Mouse (Mus musculus): Measurements from ENCODE around the gene Pagr1b. TPM values are rescaled to one million over a fixed set of nuclear protein-coding genes. Genes with fewer than 3 reads are reported as not detected.

Pagr1b gene
- polyA plus RNA-seq, 1 experiment from 2014 or later, result 0.44 TPM

DNA sequence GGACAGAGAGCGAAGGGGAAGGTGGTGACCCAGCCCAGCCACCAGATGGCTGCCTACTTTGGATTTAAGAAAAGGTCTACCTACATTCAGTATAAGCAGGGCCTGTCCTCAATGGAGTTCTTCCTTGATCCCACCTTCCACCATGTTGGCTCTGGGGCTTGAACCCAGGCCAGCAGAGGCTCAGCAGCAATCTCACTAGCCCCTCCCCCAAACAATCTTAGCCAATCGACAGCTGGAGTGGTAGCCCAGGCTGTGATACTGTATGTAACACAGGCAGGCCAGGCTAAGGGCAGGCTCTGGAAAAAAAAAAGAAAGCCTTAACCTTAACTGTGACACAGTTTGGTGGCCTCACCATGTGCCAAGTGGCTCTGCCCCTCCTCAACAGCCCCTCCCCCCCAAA lies 4.6 kb downstream of the Pagr1b start:
- Histone ChIP-seq H3K4me1 (peaks cover 46% of the 10 kb centered on the region), H3K36me3 (peaks cover 32% of the 10 kb centered on the region), H3K27me3 (replicated peaks) (no peaks in the 10 kb centered on the region), H3K9me3 (no peaks in the 10 kb centered on the region), H3K4me3 (no peak overlapping the region), H3K4me2 (no peak overlapping the region), H3K9ac (no peak overlapping the region), H3K27ac (replicated peaks) (no peak overlapping the region)
- no peak for ATAC-seq (ENCODE audit: extremely low read depth, insufficient number of reproducible peaks, low FRiP score, low TSS enrichment)
- WGBS, result 68% methylated on average over 2 of the region's 2 CpGs

DNA sequence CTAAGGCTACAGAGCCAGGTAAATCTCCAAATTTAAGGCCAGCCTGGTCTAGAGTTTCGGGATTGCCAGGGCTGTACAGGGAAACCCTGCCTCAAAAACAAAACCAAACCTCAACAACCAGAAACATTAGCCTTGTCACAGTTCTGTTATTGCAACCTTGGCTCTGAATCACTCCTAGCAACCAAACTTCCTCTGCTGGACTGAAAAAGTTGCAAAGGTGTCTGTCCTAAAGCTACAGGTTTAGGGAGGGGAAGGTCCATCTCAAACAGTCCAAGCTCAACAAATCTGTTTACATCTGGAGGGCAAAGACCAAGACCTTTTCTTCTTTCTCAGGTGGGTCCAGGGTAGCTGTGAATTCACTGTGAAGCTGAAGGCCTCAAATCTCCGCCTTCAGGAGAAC lies 5.2 kb downstream of the Pagr1b start:
- H3K4me3 ChIP-seq, result no peak overlapping the region
- H3K9ac ChIP-seq, result no peak overlapping the region
- H3K36me3 ChIP-seq, result peaks cover 32% of the 10 kb centered on the region
- ATAC-seq (ENCODE audit: extremely low read depth, insufficient number of reproducible peaks, low FRiP score, low TSS enrichment), result no peak
- H3K27me3 ChIP-seq (replicated peaks), result no peaks in the 10 kb centered on the region
- no peaks in the 10 kb centered on the region for H3K9me3 ChIP-seq
- peaks cover 48% of the 10 kb centered on the region for H3K4me1 ChIP-seq
- WGBS, result 94% methylated on average over 2 of the region's 2 CpGs
- no peak overlapping the region for H3K4me2 ChIP-seq
- no peak overlapping the region for H3K27ac ChIP-seq (replicated peaks)

DNA sequence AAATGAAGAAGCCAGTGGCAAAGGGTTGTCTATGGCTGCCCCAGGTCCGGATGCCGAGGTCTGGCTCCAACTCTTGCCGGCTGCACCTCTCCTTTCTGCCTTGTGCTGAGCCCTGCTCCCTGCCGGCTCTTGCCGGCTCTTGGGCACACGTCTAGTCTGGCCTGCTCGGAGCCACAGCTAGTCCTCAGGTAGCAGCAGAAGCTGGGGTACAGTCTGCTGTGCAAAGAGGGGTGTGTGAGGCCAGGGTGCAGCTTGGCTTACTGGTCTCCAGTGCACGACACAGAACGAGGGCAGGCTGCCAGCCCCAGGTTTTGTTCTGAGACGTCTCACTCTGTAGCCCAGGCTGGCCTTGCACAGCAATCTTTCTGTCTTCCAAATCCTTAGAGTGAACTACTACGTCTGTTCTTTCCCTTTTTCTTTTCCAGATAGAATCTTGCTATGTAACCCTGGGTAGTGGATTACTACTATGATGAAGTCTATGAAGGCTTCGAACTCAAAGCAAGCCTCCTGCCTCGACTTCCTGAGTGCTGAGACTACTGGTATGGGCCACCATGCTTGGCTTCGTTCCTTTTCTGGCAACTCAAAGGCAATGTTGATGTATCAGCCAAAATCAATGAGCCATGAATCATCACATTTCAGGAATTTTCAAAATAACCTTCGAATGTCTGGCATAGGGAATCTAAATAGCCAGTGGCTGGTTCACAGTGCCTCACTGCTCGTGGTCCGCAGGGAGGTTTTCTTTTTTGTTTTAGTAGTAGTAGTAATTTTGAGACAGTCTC lies 6.8 kb downstream of the Pagr1b start:
- H3K9ac ChIP-seq, result peak overlapping the region; percentile 56; the same call in 1 of the 2 replicates
- ATAC-seq (ENCODE audit: extremely low read depth, insufficient number of reproducible peaks, low FRiP score, low TSS enrichment), result no peak
- H3K4me3 ChIP-seq, result no peak overlapping the region
- H3K4me2 ChIP-seq, result no peak overlapping the region
- WGBS, result 82% methylated on average over 17 of the region's 17 CpGs
- no peaks in the 10 kb centered on the region for H3K27me3 ChIP-seq (replicated peaks)
- no peaks in the 10 kb centered on the region for H3K9me3 ChIP-seq
- H3K36me3 ChIP-seq, result peaks cover 22% of the 10 kb centered on the region
- peak overlapping the region; percentile 84 for H3K27ac ChIP-seq (replicated peaks)
- H3K4me1 ChIP-seq, result peaks cover 35% of the 10 kb centered on the region

DNA sequence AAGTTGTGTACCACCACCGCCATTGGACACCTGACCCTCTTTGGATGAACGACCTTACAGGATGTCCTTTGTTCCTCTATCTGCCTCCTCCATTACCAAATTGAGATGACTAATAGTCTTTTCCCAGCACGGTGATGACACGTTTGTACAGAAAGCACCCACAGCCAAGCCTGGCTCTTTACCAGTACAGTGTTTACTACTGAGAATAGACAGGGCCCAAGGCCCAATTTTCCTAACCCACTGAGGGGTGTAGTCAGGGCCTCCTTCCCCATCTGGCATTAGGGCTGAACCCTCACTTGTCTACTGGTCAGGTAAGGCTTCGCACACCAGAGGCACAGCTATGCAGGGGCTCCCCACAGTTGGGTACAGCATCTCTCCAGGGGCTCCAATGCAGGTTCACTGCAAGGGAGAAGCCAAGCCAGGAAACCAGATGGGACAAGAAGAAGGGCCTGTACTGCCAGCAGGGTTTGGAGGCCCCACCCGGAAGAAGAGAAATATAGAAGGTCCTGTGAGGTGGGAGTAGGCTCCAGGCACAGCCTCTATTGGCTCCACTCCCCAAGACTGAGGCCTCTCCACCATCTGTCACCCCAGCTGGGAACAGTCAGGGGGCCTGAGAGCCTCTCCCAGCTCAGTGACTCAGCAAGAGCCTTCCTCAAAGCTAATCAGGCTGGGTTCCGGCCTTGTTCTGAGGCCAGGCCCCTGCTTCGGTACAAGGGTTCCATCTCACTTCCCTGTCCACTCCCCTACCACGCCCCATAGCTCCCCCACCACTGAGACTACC lies 7.9 kb downstream of the Pagr1b start:
- Histone ChIP-seq H3K4me2 (no peak overlapping the region; the same call in 1 of the 2 replicates), H3K36me3 (peaks cover 19% of the 10 kb centered on the region), H3K9ac (peak overlapping the region; percentile 56), H3K27me3 (replicated peaks) (no peaks in the 10 kb centered on the region), H3K4me3 (no peak overlapping the region), H3K9me3 (no peaks in the 10 kb centered on the region), H3K27ac (replicated peaks) (peak overlapping the region; percentile 84), H3K4me1 (peaks cover 24% of the 10 kb centered on the region)
- 36% methylated on average over 9 of the region's 9 CpGs for WGBS
- ATAC-seq (ENCODE audit: extremely low read depth, insufficient number of reproducible peaks, low FRiP score, low TSS enrichment), result no peak; the same call in none of the 2 replicates

DNA sequence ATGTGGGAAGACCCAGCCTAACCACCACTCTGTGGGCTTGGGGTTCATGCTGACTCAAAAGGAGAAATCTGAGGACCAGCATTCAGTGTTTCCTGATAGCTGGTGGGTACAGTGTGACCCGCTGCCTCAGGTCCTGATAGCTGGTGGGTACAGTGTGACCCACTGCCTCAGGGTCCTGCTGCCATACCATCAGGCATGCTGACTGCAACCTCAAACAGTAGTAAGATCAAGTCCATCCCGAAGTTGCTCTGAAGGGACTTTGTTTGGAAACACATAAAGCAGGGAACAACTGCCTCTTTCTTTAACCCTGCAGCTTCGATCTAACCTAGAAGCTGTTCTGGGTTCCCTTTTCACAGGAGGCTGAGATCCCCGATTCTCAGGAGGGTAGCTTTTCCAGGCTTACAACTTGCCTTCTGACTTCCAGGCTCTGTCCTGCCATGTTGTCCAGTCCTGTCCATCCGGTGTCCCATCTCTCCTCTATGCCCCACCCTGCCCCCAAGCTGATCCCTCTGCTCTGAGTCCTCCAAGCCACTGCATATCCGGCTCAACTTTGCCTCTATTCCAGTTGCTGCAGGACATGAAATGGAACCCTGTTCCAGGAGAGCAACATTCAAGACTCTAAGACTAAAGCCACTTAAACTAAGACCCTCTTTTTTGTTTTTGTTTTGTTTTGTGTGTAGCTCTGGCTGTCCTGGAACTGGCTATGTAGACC lies 8.8 kb downstream of the Pagr1b start:
- no peak overlapping the region for H3K9ac ChIP-seq
- WGBS, result 83% methylated on average over 6 of the region's 6 CpGs
- peaks cover 10% of the 10 kb centered on the region for H3K36me3 ChIP-seq
- no peak for ATAC-seq (ENCODE audit: extremely low read depth, insufficient number of reproducible peaks, low FRiP score, low TSS enrichment)
- H3K4me1 ChIP-seq, result peaks cover 22% of the 10 kb centered on the region
- no peak overlapping the region for H3K4me3 ChIP-seq
- no peaks in the 10 kb centered on the region for H3K27me3 ChIP-seq (replicated peaks)
- no peak overlapping the region for H3K4me2 ChIP-seq
- peak overlapping the region; percentile 84; the same call in 1 of the 2 replicates for H3K27ac ChIP-seq (replicated peaks)
- H3K9me3 ChIP-seq, result no peaks in the 10 kb centered on the region

DNA sequence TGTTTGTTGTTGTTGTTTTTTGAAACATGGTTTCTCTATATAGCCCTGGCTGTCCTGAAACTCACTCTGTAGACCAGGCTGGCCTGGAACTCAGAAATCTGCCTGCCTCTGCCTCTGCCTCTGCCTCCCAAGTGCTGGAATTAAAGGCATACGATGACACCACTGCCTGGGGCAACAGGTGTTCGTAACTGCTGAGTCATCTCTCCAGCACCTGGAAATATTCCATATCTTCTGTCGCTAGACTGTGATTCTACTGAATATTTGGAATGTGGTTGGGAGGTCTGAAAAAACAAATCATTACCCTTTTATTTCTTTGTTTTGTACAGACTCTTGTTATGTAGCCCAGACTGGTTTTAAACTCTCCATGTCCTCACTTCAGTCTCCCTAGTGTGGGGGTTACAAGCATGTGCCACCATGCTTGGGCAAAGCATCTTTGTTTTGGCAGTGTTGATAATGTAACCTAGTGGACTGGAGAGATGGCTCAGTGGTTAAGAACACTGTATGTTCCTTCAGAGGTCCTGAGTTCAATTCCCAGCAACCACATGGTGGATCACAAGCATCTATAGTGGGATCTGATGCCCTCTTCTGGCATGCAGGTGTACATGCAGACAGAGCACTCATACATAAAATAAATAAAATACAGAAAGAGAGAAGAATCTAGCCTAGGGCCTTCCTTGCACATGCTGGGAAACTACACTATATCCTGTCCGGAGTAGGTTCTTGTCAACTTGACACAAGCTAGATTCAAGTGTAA lies 12.0 kb downstream of the Pagr1b start:
- no peak for ATAC-seq (ENCODE audit: extremely low read depth, insufficient number of reproducible peaks, low FRiP score, low TSS enrichment)

DNA sequence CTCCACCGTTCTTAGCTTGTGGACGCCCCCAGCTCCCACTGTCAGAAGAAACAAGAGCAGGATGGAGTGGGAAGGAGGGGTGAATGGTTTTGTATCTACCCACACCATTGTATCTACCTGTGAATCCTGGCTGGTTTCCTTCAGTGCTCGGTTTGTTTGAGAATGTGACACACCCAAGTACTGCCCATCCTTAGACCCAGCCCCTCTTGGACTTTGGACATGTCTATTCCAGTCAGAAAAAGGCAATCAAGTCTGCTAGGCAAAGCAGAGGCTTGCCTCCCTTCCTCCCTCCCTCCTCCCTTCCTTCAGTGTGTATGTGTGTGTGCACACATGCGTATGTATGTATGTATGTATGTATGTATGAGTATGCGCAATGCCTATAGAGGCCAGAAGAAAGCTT lies 12.7 kb downstream of the Pagr1b start:
- no peak for ATAC-seq (ENCODE audit: extremely low read depth, insufficient number of reproducible peaks, low FRiP score, low TSS enrichment)
- Histone ChIP-seq H3K9me3 (no peaks in the 10 kb centered on the region), H3K36me3 (no peaks in the 10 kb centered on the region), H3K27me3 (replicated peaks) (no peaks in the 10 kb centered on the region), H3K4me1 (peaks cover 13% of the 10 kb centered on the region), H3K4me2 (no peak overlapping the region), H3K9ac (no peak overlapping the region), H3K4me3 (no peak overlapping the region), H3K27ac (replicated peaks) (no peak overlapping the region)
- 85% methylated on average over 5 of the region's 5 CpGs for WGBS

More for the DNA sequence above, 12.0 kb downstream of the Pagr1b start:
- no peak overlapping the region for H3K4me2 ChIP-seq
- H3K36me3 ChIP-seq, result no peaks in the 10 kb centered on the region
- H3K27me3 ChIP-seq (replicated peaks), result no peaks in the 10 kb centered on the region
- 85% methylated on average over 4 of the region's 4 CpGs for WGBS
- no peaks in the 10 kb centered on the region for H3K9me3 ChIP-seq
- no peak overlapping the region for H3K4me3 ChIP-seq
- no peak overlapping the region for H3K9ac ChIP-seq
- no peak overlapping the region for H3K27ac ChIP-seq (replicated peaks)
- peaks cover 20% of the 10 kb centered on the region for H3K4me1 ChIP-seq

DNA sequence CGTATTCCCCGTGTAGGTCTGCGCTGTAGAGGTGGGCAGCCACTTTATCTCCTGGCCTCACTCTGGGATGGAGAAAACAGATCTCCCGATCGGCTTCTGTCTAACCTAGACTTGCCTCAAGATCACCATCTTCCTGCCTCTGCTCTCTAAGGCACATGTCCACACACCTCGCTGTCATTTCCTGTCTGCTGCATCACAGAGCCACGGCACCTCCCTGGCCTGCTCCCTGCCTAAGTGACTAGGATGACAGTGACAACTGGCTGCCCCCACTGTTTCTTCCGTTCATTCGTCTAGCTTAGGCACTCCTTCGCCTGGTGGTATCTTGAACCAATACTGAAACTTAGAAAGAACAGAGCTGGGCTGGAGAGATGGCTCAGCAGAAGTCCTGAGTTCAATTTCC lies 16.7 kb downstream of the Pagr1b start:
- Histone ChIP-seq H3K9me3 (0 out of 2 replicates have a peak, but pooled peaks cover 3% of the 10 kb centered on the region), H3K36me3 (peaks cover 22% of the 10 kb centered on the region), H3K9ac (no peak overlapping the region), H3K4me3 (no peak overlapping the region), H3K27ac (replicated peaks) (no peak overlapping the region), H3K27me3 (replicated peaks) (no peaks in the 10 kb centered on the region), H3K4me1 (no peaks in the 10 kb centered on the region), H3K4me2 (no peak overlapping the region)
- WGBS, result 62% methylated on average over 10 of the region's 10 CpGs
- ATAC-seq (ENCODE audit: extremely low read depth, insufficient number of reproducible peaks, low FRiP score, low TSS enrichment), result no peak

DNA sequence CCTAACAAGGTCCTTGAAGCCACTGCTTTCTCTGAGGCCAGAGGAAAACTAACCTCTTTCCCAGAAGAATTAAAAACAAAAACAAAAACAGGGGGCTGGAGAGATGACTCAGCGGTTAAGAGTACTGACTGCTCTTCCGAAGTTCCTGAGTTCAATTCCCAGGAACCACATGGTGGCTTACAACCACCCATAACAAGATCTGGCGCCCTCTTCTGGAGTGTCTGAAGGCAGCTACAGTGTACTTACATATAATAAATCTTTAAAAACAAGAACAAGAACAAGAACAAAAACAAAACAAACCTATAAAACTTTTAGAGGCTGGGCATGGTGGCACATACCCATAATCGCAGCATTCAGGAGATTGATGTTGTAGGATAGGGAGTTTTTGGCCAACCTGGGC lies 19.8 kb downstream of the Pagr1b start:
- no peak for ATAC-seq (ENCODE audit: extremely low read depth, insufficient number of reproducible peaks, low FRiP score, low TSS enrichment)
- WGBS, result 74% methylated on average over 4 of the region's 4 CpGs
- Histone ChIP-seq H3K4me1 (no peaks in the 10 kb centered on the region), H3K36me3 (peaks cover 22% of the 10 kb centered on the region), H3K9me3 (0 out of 2 replicates have a peak, but pooled peaks cover 3% of the 10 kb centered on the region), H3K9ac (no peak overlapping the region), H3K27ac (replicated peaks) (no peak overlapping the region), H3K4me3 (no peak overlapping the region), H3K27me3 (replicated peaks) (no peaks in the 10 kb centered on the region; the same call in 1 of the 2 replicates), H3K4me2 (no peak overlapping the region)

DNA sequence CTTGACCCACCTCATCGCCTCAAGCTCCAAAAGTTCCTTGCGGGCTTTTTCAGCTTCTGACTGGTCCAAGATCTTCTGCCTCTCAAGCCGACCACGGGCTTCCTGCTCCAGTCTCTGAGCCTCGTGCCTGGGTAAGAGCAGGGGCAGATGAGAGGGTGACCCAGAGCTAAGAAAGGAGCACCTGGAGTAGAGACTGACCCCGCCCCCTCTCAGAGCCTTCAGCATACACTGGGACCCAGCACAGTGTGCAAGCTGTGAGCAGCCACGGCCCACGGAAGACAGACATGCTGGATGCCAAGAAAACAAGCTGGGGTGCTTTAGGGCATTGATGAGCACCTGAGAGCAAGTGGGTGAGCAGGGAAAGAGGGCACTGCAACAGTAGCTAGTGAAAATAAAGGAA lies 27.5 kb downstream of the Pagr1b start:
- 60% methylated on average over 8 of the region's 8 CpGs for WGBS
- peaks cover 5% of the 10 kb centered on the region; the same call in 1 of the 2 replicates for H3K4me1 ChIP-seq
- H3K27me3 ChIP-seq (replicated peaks), result no peaks in the 10 kb centered on the region; the same call in 1 of the 2 replicates
- H3K9ac ChIP-seq, result no peak overlapping the region
- H3K4me3 ChIP-seq, result no peak overlapping the region
- no peak for ATAC-seq (ENCODE audit: extremely low read depth, insufficient number of reproducible peaks, low FRiP score, low TSS enrichment)
- no peaks in the 10 kb centered on the region for H3K9me3 ChIP-seq
- H3K36me3 ChIP-seq, result 0 out of 2 replicates have a peak, but pooled peaks cover 2% of the 10 kb centered on the region
- no peak overlapping the region for H3K27ac ChIP-seq (replicated peaks)
- no peak overlapping the region for H3K4me2 ChIP-seq

Data from heart, embryonic 13.5 days (tissue).